Mouse (Mus musculus) intestine, embryonic 15.5 days (tissue): Measurements from ENCODE around the gene Spcs2. TPM values are rescaled to one million over a fixed set of nuclear protein-coding genes. Genes with fewer than 3 reads are reported as not detected.

Experiments
- ATAC-seq: fragments of 200-750 bp; cut with Nextera tagmentation; 2 replicates; pipeline ENCODE4 v1.8.0; 2017; ENCODE audit warnings: moderate TSS enrichment, moderate library complexity
- H3K27ac ChIP-seq: fragments of 300-500 bp; sonication (generic); 2 replicates; pipeline ENCODE4 v1.5.1; 2015; ENCODE audit warnings: mild to moderate bottlenecking, inconsistent platforms
- H3K27me3 ChIP-seq: fragments of 300-500 bp; sonication (generic); replicated peaks from 2 replicates; pipeline ENCODE4 v1.6.1; 2015; ENCODE audit warnings: inconsistent platforms
- H3K36me3 ChIP-seq: fragments of 300-500 bp; sonication (generic); 2 replicates; pipeline ENCODE4 v1.6.1; 2015; ENCODE audit warnings: inconsistent platforms
- H3K4me1 ChIP-seq: fragments of 300-500 bp; sonication (generic); replicated peaks from 2 replicates; pipeline ENCODE4 v1.6.1; 2015; ENCODE audit warnings: inconsistent platforms
- H3K4me2 ChIP-seq: fragments of 300-500 bp; sonication (generic); replicated peaks from 2 replicates; pipeline ENCODE4 v1.6.1; 2015; ENCODE audit warnings: mild to moderate bottlenecking, inconsistent platforms
- H3K4me3 ChIP-seq: fragments of 300-500 bp; sonication (generic); replicated peaks from 2 replicates; pipeline ENCODE4 v1.5.1; 2015; ENCODE audit warnings: inconsistent platforms
- H3K9ac ChIP-seq: fragments of 300-500 bp; sonication (generic); 2 replicates; pipeline ENCODE4 v1.6.1; 2015; ENCODE audit warnings: inconsistent platforms
- H3K9me3 ChIP-seq: fragments of 300-500 bp; sonication (generic); 2 replicates; pipeline ENCODE4 v1.6.1; 2016; ENCODE audit warnings: inconsistent platforms
- WGBS: fragments of 180-500 bp; shearing (Covaris S2); methylation state at CpG from one replicate; pipeline ENCODE4 v1.1.7; 2015; 5-methylcytosine and 5-hydroxymethylcytosine counted together
- polyA plus RNA-seq: library from polyadenylated mRNA; unstranded; fragments of >200 nt; fragmentation: Nextera tagmentation; extraction: Ambion mirVana; gene quantifications from 2 replicates; pipeline ENCODE4 v1.2.1, GENCODE M21; 2015

Gene Spcs2
- 387 and 427 TPM in 2 replicates for polyA plus RNA-seq

DNA sequence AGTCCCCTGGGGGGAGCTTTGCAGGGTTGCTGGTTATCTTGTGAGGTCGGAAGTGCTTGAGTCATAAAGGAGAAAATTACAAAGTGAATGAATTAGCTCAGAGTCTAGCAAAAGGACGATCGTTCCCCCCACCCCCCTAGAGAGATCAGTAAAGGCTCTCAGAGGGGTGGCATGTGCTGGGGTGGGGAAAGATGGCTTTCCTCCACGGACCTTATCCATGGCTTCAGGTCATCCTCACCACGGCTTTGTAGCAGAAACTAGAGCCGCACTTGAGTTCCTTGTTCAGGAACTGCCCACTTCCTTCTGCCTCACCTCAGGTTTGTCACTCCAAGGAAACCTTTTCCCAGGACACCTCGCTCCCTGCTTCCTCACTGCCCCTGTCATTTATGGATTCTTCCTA lies at the start of gene Spcs2:
TSS of gene Spcs2 (minus strand) at position 101 of the 400 bp plus-strand sequence.
- 48% methylated on average over 7 of the region's 7 CpGs for WGBS

DNA sequence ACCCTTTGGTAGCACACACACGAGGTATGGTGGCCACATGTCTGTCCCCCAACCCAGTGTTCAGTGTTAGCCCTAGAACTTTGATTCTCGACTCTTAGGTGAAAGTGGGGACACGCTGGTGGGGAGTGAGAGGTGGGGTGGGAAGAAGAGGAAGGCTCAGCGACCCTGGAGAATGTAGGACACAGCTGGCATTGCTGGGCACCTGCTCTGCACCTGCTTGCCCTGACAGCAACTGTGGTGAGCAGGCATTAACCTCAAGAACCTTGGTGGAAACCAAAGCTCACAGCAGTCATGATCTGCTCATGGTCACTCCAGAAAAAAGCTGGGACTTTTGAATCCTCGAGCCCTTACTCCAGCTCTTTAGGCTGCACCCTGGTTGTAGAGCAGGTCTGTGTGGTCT lies 47.8 kb upstream of the Spcs2 start:
- H3K4me2 ChIP-seq: no peak overlapping the region
- no peak overlapping the region for H3K4me3 ChIP-seq
- H3K27ac ChIP-seq: no peak overlapping the region
- H3K27me3 ChIP-seq: no peaks in the 10 kb centered on the region
- H3K4me1 ChIP-seq: no peaks in the 10 kb centered on the region
- WGBS: 76% methylated on average over 5 of the region's 5 CpGs
- no peak overlapping the region for H3K9ac ChIP-seq
- no peaks in the 10 kb centered on the region for H3K36me3 ChIP-seq
- H3K9me3 ChIP-seq: no peaks in the 10 kb centered on the region
- no peak for ATAC-seq

More for the DNA sequence above, at the start of gene Spcs2:
- H3K9me3 ChIP-seq: no peaks in the 10 kb centered on the region
- H3K4me2 ChIP-seq: no peak within 1 kb of the TSS
- no peaks in the 10 kb centered on the region for H3K4me1 ChIP-seq
- no peaks in the 10 kb centered on the region for H3K27me3 ChIP-seq
- no peak within 1 kb of the TSS for H3K27ac ChIP-seq
- no peak within 1 kb of the TSS for H3K9ac ChIP-seq
- no peaks in the 10 kb centered on the region for H3K36me3 ChIP-seq
- no peak for ATAC-seq
- no peak within 1 kb of the TSS for H3K4me3 ChIP-seq

DNA sequence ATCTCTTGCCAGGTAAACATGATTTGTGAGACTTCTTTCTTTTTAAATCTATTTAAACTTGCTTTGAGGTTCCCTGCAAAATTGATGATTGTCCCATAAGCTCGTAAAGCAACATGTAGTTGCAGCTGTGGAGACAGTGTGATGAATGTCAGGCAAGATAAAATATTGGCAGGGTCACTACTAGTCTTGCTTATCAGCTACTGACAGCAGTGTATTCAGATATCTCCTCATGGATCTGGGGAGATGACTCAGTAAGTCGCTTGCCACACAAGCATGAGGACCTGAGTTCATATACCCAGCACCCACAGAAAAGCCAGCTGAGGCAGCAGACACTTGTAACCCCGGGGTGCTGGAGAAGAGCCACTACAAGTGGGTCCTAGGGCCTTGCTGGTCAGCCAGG lies 44.2 kb upstream of the Spcs2 start:
- Histone ChIP-seq H3K4me1 (0 out of 2 replicates have a peak, but pooled peaks cover 3% of the 10 kb centered on the region), H3K9ac (no peak overlapping the region), H3K4me3 (no peak overlapping the region), H3K9me3 (no peaks in the 10 kb centered on the region), H3K36me3 (no peaks in the 10 kb centered on the region), H3K27ac (no peak overlapping the region), H3K27me3 (no peaks in the 10 kb centered on the region), H3K4me2 (no peak overlapping the region)
- 77% methylated on average over 3 of the region's 3 CpGs for WGBS
- ATAC-seq: no peak

DNA sequence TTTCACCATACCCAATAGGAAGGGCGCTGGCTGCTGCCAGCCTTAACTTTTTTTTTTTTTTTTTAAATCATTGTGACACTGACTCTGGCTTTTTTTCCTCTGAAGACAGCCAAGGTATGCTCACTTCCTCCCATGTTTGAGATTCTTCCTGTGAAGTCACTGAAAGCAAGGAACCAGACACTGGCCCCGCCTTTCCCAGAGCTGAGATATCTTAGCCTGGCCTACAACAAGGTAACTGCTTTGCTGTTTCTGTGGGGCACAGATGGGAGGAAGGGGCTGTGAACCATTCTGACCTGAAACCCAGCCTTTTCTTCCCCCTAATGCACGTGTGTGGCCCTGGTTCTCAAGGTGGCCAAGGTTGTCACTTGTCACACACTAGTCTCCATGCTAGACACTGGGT lies 43.1 kb upstream of the Spcs2 start:
- Histone ChIP-seq H3K4me2 (no peak overlapping the region), H3K27me3 (no peaks in the 10 kb centered on the region), H3K4me1 (0 out of 2 replicates have a peak, but pooled peaks cover 3% of the 10 kb centered on the region), H3K36me3 (no peaks in the 10 kb centered on the region), H3K9ac (no peak overlapping the region), H3K27ac (no peak overlapping the region), H3K4me3 (no peak overlapping the region), H3K9me3 (no peaks in the 10 kb centered on the region)
- no peak for ATAC-seq
- WGBS: 79% methylated on average over 3 of the region's 3 CpGs

DNA sequence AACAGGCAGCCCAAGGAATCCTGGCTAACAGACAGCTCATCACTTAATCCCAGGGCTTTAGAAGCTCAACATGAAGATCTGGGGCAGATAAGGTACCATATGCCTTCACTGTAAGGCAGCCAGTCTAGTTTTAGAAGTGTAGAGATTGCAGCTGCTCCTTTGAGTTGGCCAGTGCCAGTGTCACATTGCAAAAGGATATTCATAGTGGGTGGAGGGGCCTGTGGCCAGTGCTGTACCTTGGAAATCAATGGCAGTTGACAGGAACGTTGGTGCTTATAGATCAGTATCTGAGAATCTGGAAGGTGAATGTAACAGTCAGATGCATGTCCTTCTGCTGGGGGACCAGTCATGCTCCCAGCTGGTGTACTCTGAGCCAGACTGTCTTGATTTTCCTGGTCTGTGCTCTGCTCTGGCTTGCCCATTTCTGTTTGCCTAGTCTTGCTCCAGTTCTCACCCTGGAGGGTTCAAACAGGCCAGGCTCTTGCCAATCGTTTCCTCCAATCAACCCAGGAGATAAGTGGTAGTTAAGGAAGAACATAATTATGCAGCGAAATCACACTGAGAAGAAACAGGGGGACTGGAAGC lies 41.3 kb upstream of the Spcs2 start:
- Histone ChIP-seq H3K27ac (no peak overlapping the region), H3K9me3 (no peaks in the 10 kb centered on the region), H3K27me3 (no peaks in the 10 kb centered on the region), H3K4me1 (0 out of 2 replicates have a peak, but pooled peaks cover 3% of the 10 kb centered on the region), H3K4me3 (no peak overlapping the region), H3K4me2 (no peak overlapping the region), H3K9ac (no peak overlapping the region), H3K36me3 (no peaks in the 10 kb centered on the region)
- no peak for ATAC-seq
- 38% methylated on average over 3 of the region's 3 CpGs for WGBS

DNA sequence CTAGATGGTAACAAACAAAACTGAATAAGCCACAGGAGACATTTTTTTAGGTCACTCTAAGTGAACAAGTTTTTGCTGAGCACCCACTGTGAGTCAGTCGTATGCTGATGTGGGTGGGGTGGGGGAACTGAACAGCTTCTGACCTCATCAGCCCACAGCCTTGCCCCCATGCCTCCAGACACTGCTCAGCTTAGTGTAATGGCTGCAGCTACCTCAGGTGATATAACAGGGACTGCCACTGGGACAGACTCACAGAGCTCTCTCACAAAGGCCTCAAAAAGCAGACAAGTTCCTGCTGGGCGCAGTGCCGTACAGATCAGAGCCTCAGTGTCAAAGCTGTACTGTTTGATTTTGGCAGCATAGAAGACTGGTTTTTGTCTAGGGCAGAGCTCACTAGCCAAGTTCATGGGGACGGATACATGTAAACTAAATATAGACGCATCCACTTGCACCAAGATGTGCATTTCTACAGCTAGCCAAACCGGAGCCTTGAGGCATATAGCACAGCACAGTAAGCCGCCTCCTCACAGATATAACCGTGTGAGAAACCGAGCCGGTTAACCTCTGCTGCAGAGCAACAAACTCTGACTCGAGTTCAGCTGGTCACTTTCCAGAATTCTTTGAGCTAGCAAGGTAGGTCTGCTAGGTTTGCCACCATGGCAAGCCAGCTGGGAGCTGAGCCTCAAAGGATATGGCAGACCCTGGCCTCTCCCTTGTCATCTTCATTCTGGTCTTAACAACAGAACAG lies 39.8 kb upstream of the Spcs2 start:
- WGBS: 74% methylated on average over 11 of the region's 11 CpGs
- Histone ChIP-seq H3K9me3 (no peaks in the 10 kb centered on the region), H3K36me3 (no peaks in the 10 kb centered on the region), H3K4me2 (no peak overlapping the region), H3K27me3 (no peaks in the 10 kb centered on the region), H3K9ac (no peak overlapping the region), H3K27ac (no peak overlapping the region), H3K4me1 (0 out of 2 replicates have a peak, but pooled peaks cover 3% of the 10 kb centered on the region), H3K4me3 (no peak overlapping the region)
- no peak for ATAC-seq

DNA sequence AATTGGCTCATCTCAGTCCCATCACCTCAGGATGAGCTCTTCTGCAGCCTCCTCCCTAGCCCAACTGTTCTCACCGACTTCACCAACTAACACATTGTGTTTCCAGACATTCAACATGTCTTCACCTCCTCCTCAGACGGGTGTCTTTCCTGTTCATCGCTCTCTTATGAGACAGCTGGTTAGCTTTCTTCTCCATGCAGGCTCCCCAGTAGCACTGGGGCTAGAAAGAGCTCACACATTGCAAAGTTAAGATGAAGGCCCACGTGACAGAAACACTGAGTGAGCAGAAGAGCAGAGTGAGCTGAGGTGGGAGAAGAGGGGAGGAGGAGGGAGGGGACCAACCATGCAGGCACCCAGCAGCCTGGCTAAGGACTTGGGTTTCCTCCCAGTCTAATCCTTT lies 38.9 kb upstream of the Spcs2 start:
- no peak for ATAC-seq

DNA sequence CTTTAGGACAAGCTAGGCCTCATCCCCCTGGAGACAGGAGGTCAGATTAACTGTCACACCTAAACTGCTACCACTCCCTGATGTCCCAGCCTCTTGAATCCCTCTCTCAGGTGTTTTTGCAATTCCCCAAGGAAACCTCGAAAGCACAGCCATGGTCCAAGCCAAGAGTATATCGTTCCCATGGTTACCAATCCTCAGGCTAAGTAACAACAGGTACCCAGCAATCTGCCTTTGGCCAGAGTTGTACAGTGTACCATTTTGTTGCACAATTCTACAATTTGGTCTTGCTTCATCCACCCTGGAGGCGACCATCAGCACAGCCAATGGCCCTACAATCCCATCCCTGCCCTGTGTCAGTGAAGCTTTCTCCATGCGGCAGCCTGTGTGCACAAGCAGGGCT lies 33.6 kb upstream of the Spcs2 start:
- no peak overlapping the region for H3K4me3 ChIP-seq
- 77% methylated on average over 4 of the region's 4 CpGs for WGBS
- H3K4me2 ChIP-seq: no peak overlapping the region

More for the DNA sequence above, 38.9 kb upstream of the Spcs2 start:
- Histone ChIP-seq H3K27me3 (no peaks in the 10 kb centered on the region), H3K27ac (no peak overlapping the region), H3K36me3 (no peaks in the 10 kb centered on the region), H3K9me3 (no peaks in the 10 kb centered on the region), H3K9ac (no peak overlapping the region), H3K4me3 (no peak overlapping the region), H3K4me2 (no peak overlapping the region), H3K4me1 (0 out of 2 replicates have a peak, but pooled peaks cover 3% of the 10 kb centered on the region)
- WGBS: 60% methylated on average over 4 of the region's 4 CpGs

DNA sequence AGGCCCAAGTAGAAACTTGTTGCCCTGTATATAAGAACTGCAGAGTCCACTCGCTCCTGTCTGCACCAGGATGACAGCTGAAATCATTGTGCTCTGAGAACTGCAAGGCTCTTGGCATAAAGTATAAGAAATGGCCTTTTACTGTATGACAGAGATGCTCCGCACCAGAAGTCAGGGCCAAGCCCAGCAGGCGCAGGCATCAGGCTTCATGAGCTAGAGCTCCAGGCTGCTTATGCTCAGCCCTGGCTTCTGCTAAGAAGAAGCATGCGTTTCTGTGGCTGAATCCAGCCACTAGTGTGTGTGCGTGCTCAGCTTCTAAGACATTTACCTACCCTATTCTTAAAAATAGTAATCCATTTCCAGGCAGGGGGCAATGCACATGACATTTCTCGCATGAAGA lies 31.2 kb upstream of the Spcs2 start:
- WGBS: 82% methylated on average over 6 of the region's 6 CpGs
- Histone ChIP-seq H3K36me3 (no peaks in the 10 kb centered on the region), H3K27ac (no peak overlapping the region), H3K9ac (no peak overlapping the region), H3K4me1 (no peaks in the 10 kb centered on the region), H3K27me3 (no peaks in the 10 kb centered on the region), H3K4me3 (no peak overlapping the region), H3K9me3 (no peaks in the 10 kb centered on the region), H3K4me2 (no peak overlapping the region)
- ATAC-seq: no peak

More for the DNA sequence above, 33.6 kb upstream of the Spcs2 start:
- no peaks in the 10 kb centered on the region for H3K9me3 ChIP-seq
- no peak overlapping the region for H3K27ac ChIP-seq
- H3K36me3 ChIP-seq: no peaks in the 10 kb centered on the region
- ATAC-seq: no peak
- no peak overlapping the region for H3K9ac ChIP-seq
- H3K27me3 ChIP-seq: no peaks in the 10 kb centered on the region
- no peaks in the 10 kb centered on the region for H3K4me1 ChIP-seq

DNA sequence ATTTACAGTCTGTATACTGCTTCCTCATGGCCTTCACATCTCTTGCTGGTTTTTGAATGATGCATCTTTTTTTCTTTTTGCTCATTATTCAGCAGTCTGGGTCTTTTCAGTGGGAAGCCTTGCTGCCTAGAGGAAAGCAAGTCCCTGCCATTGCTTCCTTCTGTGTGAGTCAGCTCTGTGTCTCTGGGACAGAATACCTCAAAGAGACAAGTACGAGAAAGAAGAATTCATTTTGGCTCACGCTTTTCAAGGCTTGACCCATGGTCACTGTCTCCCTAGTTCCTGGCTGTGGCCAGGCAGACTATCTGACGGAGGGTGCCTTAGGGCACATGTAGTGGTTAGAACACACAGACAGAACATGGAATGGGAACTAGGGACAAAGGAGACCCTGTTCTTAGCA lies 30.7 kb upstream of the Spcs2 start:
- H3K4me2 ChIP-seq: no peak overlapping the region
- no peaks in the 10 kb centered on the region for H3K4me1 ChIP-seq
- ATAC-seq: no peak
- no peak overlapping the region for H3K9ac ChIP-seq
- no peak overlapping the region for H3K4me3 ChIP-seq
- 76% methylated on average over 3 of the region's 3 CpGs for WGBS
- H3K36me3 ChIP-seq: no peaks in the 10 kb centered on the region
- H3K27me3 ChIP-seq: no peaks in the 10 kb centered on the region
- no peak overlapping the region for H3K27ac ChIP-seq
- no peaks in the 10 kb centered on the region for H3K9me3 ChIP-seq

DNA sequence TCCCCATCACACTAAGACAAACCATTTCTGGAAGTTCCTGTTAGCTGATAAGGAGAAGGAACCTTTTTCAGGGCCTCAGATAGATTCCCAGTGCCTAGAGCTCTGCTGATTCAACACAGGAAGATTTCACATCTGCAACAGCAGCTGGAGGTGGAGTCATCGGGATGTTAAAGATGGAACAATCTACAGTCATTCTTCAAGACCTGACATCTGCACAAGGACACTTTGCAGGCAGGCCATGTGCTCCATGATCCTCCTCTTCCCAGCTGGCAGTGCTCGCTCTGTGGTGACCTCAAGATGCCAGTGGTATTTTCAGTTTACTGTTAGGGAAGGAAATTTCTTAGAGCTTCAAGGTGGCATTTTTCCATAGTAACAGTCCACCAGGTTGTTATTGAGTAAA lies 29.1 kb upstream of the Spcs2 start:
- Histone ChIP-seq H3K9ac (no peak overlapping the region), H3K4me2 (no peak overlapping the region), H3K36me3 (no peaks in the 10 kb centered on the region), H3K4me3 (no peak overlapping the region), H3K4me1 (no peaks in the 10 kb centered on the region), H3K27me3 (no peaks in the 10 kb centered on the region), H3K27ac (no peak overlapping the region), H3K9me3 (no peaks in the 10 kb centered on the region)
- WGBS: 68% methylated on average over 2 of the region's 2 CpGs
- no peak for ATAC-seq

DNA sequence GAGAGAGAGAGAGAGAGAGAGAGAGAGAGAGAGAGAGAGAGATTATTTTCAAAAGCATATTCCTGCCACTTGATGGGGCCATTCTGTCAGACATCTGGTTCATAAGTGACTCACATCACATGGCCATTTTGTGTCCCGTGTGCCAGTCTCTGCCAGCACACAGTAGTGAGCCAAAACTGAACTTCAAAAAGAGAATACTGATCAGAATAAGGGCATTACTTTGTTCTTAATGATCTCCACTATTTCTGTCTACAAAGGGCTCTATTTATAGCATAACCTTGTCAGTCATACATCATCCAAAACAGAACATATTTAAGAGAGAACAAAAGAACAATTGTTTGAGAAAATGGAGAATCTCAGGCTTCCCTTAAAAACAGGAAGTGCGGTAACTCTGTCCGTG lies 28.2 kb upstream of the Spcs2 start:
- WGBS: 60% methylated on average over 3 of the region's 3 CpGs
- Histone ChIP-seq H3K9me3 (no peaks in the 10 kb centered on the region), H3K27me3 (no peaks in the 10 kb centered on the region), H3K9ac (no peak overlapping the region), H3K4me2 (no peak overlapping the region), H3K36me3 (no peaks in the 10 kb centered on the region), H3K4me1 (no peaks in the 10 kb centered on the region), H3K27ac (no peak overlapping the region), H3K4me3 (no peak overlapping the region)
- ATAC-seq: no peak
